Mouse (Mus musculus) G1E (cell line): Measurements from ENCODE around the gene Ntf3.

Experiments used
- CTCF ChIP-seq: IDR thresholded peaks from 2 replicates; pipeline ENCODE4 v1.5.1; 2012; ENCODE audit warnings: low read depth, low read length, inconsistent platforms, mixed read lengths
- GATA1 ChIP-seq: IDR thresholded peaks from 2 replicates; pipeline ENCODE4 v1.6.1; 2012; ENCODE audit warnings: borderline replicate concordance, low read length, inconsistent platforms, mixed read lengths
- POLR2AphosphoS5 ChIP-seq: IDR thresholded peaks from 2 replicates; pipeline ENCODE4 v1.6.1; 2012; ENCODE audit warnings: low read depth, low read length, inconsistent platforms; ENCODE audit not compliant: insufficient replicate concordance
- TAL1 ChIP-seq: conservative IDR thresholded peaks from 2 replicates; pipeline ENCODE4 v1.6.1; 2012; ENCODE audit warnings: low read depth, low read length, inconsistent platforms, mixed read lengths

DNA sequence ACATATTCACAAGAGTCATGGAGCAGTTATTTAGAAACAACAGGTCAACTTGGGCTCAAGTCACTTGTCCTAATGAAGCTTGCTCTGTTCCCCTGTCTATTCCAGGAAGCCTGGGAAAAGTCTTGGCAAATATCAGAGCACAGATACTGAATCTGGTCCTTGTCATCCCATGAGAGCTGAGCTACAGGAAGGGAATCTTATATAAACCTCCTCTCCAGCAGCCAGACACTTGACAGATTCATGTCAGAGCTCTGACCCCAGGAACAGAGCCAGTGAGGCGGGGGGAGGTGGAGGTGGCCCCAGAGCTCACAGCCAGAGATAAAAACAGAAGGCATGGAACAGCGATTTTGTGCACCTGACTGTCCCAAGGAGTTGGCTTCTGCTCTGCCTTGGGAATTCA is 26.3 kb downstream of the Ntf3 start:
- TF ChIP-seq CTCF (no peak), TAL1 (no peak), GATA1 (no peak), POLR2AphosphoS5 (no peak)
